Mouse (Mus musculus): Measurements from ENCODE around the gene Nat14. TPM values are rescaled to one million over a fixed set of nuclear protein-coding genes. Genes with fewer than 3 reads are reported as not detected.
"Not testable (repeated sequence)": the region's sequence is repeated elsewhere in the genome, so short reads cannot be mapped to it uniquely, and the experiment has no call there.

The Nat14 gene
- polyA plus RNA-seq (2015; fragmentation: Nextera tagmentation; extraction: Ambion mirVana): 2.5 and 3.7 TPM in 2 replicates

GRCm38 (mm10) chr7:4921824-4922482 lies at the start of gene Nat14:
Nat14 (plus strand) TSS chr7:4922028.
- peak within 1 kb of the TSS; percentile 31 for H3K4me3 ChIP-seq
- H3K9ac ChIP-seq: 0 out of 2 replicates have a peak within 1 kb of the TSS, but pooled peaks have one; percentile 11
- no peak for ATAC-seq (ENCODE audit: insufficient number of reproducible peaks, low FRiP score, low TSS enrichment, low read depth)
- H3K4me1 ChIP-seq: peaks cover 60% of the 10 kb centered on the region
- 29% methylated on average over 8 of the region's 8 CpGs for WGBS
- peak within 1 kb of the TSS; percentile 66 for H3K4me2 ChIP-seq
- H3K36me3 ChIP-seq: peaks cover 37% of the 10 kb centered on the region
- H3K27ac ChIP-seq: peak within 1 kb of the TSS; percentile 91
- no peaks in the 10 kb centered on the region for H3K9me3 ChIP-seq
- H3K27me3 ChIP-seq: no peaks in the 10 kb centered on the region

- WGBS: under 1% methylated on average over 22 of the region's 22 CpGs
- H3K27ac ChIP-seq: 0 out of 2 replicates have a peak within 1 kb of the TSS, but pooled peaks have one; percentile 47
- H3K36me3 ChIP-seq: no peaks in the 10 kb centered on the region
- no peaks in the 10 kb centered on the region for H3K27me3 ChIP-seq
- no peaks in the 10 kb centered on the region for H3K9me3 ChIP-seq
- peak within 1 kb of the TSS; percentile 55 for H3K9ac ChIP-seq
- peaks cover 15% of the 10 kb centered on the region for H3K4me1 ChIP-seq
- ATAC-seq (ENCODE audit: insufficient number of reproducible peaks, low FRiP score, low TSS enrichment, low read depth): peak; percentile 99
- peak within 1 kb of the TSS; percentile 60 for H3K4me3 ChIP-seq
- H3K4me2 ChIP-seq: peak within 1 kb of the TSS; percentile 84
These were observed 45.0 kb upstream of the Nat14 start, which contains the start of gene Isoc2a for GRCm38 (mm10) chr7:4876753-4877221. Isoc2a (plus strand) TSS chr7:4877153.

DNA sequence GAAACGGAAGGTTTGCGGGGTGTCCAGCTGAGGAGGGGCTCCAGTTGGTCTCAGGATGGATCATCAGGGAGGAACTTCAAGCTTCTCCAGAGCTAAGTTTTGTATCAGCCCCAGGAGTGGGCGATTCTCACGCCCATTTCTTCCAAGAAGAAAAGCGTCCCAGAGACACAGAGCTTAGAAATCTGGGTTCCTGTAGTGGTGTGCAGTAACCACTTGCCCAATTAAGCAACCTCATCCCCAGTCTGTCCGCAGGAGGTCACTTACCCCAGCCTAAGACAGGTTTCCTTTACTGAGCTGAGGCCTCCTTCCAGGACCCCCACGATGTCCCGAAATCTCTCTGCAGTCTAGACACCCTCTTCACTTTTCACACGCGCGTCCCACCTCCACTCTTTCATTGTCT lies 44.6 kb upstream of the Nat14 start:
- Histone ChIP-seq H3K27ac (0 out of 2 replicates have a peak overlapping the region, but pooled peaks have one; percentile 47), H3K36me3 (no peaks in the 10 kb centered on the region), H3K4me1 (peaks cover 15% of the 10 kb centered on the region), H3K9ac (peak overlapping the region; percentile 55), H3K9me3 (no peaks in the 10 kb centered on the region), H3K27me3 (no peaks in the 10 kb centered on the region), H3K4me2 (peak overlapping the region; percentile 84), H3K4me3 (peak overlapping the region; percentile 60)
- 6% methylated on average over 11 of the region's 11 CpGs for WGBS
- ATAC-seq (ENCODE audit: insufficient number of reproducible peaks, low FRiP score, low TSS enrichment, low read depth): no peak

DNA sequence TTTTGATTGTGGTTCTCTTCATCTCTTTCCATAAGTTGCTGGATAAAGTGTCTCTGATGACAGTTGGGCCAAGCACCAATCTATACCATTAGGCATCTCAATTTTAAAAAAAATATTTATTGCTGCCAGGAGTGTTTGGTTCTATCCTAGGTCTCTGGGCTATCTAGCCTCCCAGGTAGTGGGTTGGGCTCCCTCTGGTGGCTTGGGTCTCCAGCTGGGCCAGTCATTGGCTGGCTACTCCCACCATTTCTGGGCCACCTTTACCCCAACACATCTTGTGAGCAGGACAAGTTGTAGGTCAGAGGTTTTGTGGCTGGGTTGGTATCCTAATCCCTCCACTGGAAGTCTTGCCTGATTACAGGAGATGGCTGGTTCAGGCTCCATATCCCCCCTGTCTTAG lies 43.6 kb upstream of the Nat14 start:
- ATAC-seq (ENCODE audit: insufficient number of reproducible peaks, low FRiP score, low TSS enrichment, low read depth): no peak
- Histone ChIP-seq H3K36me3 (no peaks in the 10 kb centered on the region), H3K27ac (no peak overlapping the region), H3K27me3 (no peaks in the 10 kb centered on the region), H3K9me3 (no peaks in the 10 kb centered on the region), H3K4me2 (no peak overlapping the region), H3K4me1 (peaks cover 15% of the 10 kb centered on the region), H3K4me3 (no peak overlapping the region; the same call in 1 of the 2 replicates), H3K9ac (no peak overlapping the region)

DNA sequence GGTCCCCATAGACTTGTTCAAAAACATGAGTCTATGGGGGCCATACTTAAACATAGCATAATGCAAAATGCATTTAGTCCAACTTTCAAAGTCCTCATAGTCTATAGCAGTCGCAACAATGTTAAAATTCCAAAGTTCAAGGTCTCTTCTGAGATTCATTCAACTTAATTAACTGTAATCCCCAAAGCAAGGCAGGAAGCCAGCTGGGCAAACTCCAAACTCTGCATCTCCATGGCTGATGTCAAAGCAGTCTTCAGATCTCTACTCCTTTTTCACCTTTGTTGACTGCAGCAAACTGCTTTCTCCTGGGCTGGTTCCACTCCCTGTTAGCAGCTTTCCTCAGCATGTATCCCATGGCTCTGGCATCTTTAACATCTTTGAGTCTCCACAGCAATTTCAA lies 42.8 kb upstream of the Nat14 start:
- not testable (repeated sequence) for H3K9ac ChIP-seq; H3K9me3 ChIP-seq; H3K4me2 ChIP-seq; H3K4me3 ChIP-seq; H3K36me3 ChIP-seq; H3K27ac ChIP-seq; ATAC-seq (ENCODE audit: insufficient number of reproducible peaks, low FRiP score, low TSS enrichment, low read depth); H3K27me3 ChIP-seq
- WGBS: 88% methylated on average over 1 of the region's 1 CpGs
- H3K4me1 ChIP-seq: peaks cover 15% of the 10 kb centered on the region

GRCm38 (mm10) chr7:4886680-4887079 lies 35.1 kb upstream of the Nat14 start:
- peak overlapping the region; percentile 17; the same call in 1 of the 2 replicates for H3K27ac ChIP-seq
- H3K4me2 ChIP-seq: no peak overlapping the region
- H3K4me1 ChIP-seq: peaks cover 6% of the 10 kb centered on the region; the same call in 1 of the 2 replicates
- H3K9ac ChIP-seq: no peak overlapping the region
- WGBS: 42% methylated on average over 4 of the region's 4 CpGs
- H3K36me3 ChIP-seq: no peaks in the 10 kb centered on the region
- ATAC-seq (ENCODE audit: insufficient number of reproducible peaks, low FRiP score, low TSS enrichment, low read depth): no peak
- H3K4me3 ChIP-seq: no peak overlapping the region
- no peaks in the 10 kb centered on the region for H3K9me3 ChIP-seq
- no peaks in the 10 kb centered on the region for H3K27me3 ChIP-seq

GRCm38 (mm10) chr7:4895186-4895585 lies 26.6 kb upstream of the Nat14 start:
- no peak overlapping the region for H3K4me2 ChIP-seq
- ATAC-seq (ENCODE audit: insufficient number of reproducible peaks, low FRiP score, low TSS enrichment, low read depth): no peak
- no peak overlapping the region for H3K4me3 ChIP-seq
- no peak overlapping the region for H3K9ac ChIP-seq
- peaks cover 13% of the 10 kb centered on the region for H3K4me1 ChIP-seq
- 55% methylated on average over 11 of the region's 11 CpGs for WGBS
- peaks cover 13% of the 10 kb centered on the region; the same call in 1 of the 2 replicates for H3K27me3 ChIP-seq
- no peaks in the 10 kb centered on the region; the same call in 1 of the 2 replicates for H3K36me3 ChIP-seq
- no peaks in the 10 kb centered on the region for H3K9me3 ChIP-seq
- H3K27ac ChIP-seq: no peak overlapping the region

DNA sequence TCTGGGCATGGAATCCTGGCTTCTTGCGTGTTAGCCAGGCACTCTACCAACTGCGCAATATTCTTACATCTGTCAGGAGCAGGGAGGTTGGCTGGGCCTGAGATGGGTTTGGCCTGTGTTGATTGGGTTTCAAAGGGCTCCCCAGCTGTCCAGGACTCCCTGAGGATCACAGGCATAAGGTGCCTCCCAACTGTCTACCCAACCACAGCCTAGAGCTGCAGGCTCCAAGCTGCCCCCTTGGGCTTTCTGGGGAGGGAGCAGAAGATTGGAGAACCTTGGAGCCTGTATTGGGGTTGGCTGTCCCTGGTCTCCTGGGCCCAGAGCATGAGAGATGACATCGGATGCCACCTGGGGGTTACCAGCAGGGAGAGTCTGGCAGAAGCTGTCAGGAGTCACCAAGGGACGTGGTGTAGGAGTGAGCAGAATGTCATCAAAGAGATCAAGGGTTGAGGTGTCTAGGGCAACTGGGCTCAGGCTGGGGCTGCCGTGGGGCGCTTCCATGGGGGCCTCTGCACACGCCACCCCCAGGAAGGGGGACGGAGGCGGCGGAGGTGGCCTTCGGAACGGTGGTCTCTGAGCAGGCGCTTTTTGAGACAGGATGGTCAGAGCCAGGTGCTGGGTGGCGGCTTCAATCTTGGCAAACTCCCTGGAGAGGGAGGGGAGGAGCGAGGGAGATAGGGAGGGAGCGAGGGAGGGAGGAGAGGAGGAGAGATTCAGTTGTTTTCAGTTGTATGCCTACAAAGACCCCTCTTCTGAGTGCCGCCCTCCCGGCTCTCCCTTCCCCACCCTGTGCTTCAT lies 22.8 kb upstream of the Nat14 start:
- H3K27ac ChIP-seq: no peak overlapping the region
- peak overlapping the region; percentile 26 for H3K4me3 ChIP-seq
- H3K4me1 ChIP-seq: peaks cover 17% of the 10 kb centered on the region
- ATAC-seq (ENCODE audit: insufficient number of reproducible peaks, low FRiP score, low TSS enrichment, low read depth): no peak
- no peaks in the 10 kb centered on the region for H3K9me3 ChIP-seq
- peak overlapping the region; percentile 40 for H3K4me2 ChIP-seq
- H3K9ac ChIP-seq: no peak overlapping the region
- 16% methylated on average over 18 of the region's 18 CpGs for WGBS
- H3K36me3 ChIP-seq: no peaks in the 10 kb centered on the region; the same call in 1 of the 2 replicates
- peaks cover 21% of the 10 kb centered on the region; the same call in 1 of the 2 replicates for H3K27me3 ChIP-seq

DNA sequence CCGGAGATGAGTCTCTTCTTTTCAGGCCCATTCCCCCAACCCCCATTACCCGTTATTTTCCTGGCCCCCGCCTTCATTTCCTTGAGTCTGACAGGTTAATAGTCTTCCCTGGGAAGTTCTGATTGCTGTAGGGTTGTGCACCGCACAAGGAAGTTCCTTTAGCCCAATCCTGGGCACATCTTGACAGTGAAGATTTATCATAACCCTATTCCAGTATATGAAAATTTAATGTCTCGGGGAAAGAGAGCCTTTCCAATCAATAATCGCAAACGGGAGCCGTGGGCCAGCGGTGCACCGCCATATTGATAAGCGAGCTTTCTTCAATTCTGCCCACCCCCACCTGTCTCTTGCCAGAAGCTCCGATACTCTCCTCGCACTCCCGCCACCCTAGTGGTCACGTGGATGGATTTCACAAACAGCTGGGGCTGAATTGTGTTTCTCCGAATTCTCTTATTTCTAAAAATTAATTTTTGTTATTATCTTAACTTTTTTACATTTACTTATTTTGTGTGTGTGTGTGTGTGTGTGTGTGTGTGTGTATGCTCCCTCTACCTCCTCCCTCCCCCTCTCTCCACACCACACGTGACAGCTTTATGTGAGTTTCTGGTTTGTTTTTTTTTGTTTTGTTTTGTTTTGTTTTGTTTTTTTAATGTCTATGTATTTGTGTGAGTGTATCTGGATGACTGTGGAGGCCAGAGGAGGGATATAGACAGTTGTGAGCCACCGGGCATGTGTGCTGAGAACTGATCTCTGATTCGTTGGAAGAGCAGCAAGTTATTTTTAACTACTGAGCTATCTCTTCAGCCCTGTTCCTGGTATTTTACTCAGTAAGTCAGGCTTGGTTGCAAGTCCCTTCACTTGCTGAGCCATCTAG lies 21.9 kb upstream of the Nat14 start:
- WGBS: 5% methylated on average over 19 of the region's 19 CpGs
- no peak for ATAC-seq (ENCODE audit: insufficient number of reproducible peaks, low FRiP score, low TSS enrichment, low read depth)

GRCm38 (mm10) chr7:4900523-4900851 lies 21.3 kb upstream of the Nat14 start:
- no peak for ATAC-seq (ENCODE audit: insufficient number of reproducible peaks, low FRiP score, low TSS enrichment, low read depth)
- H3K36me3 ChIP-seq: no peaks in the 10 kb centered on the region
- H3K27ac ChIP-seq: no peak overlapping the region
- peaks cover 17% of the 10 kb centered on the region for H3K4me1 ChIP-seq
- no peaks in the 10 kb centered on the region for H3K9me3 ChIP-seq
- no peak overlapping the region for H3K9ac ChIP-seq
- peaks cover 21% of the 10 kb centered on the region; the same call in 1 of the 2 replicates for H3K27me3 ChIP-seq
- peak overlapping the region; percentile 26 for H3K4me3 ChIP-seq
- peak overlapping the region; percentile 40; the same call in 1 of the 2 replicates for H3K4me2 ChIP-seq
- WGBS: 17% methylated on average over 11 of the region's 11 CpGs

More for the DNA sequence above, 21.9 kb upstream of the Nat14 start:
- Histone ChIP-seq H3K4me2 (peak overlapping the region; percentile 40), H3K9ac (no peak overlapping the region), H3K36me3 (no peaks in the 10 kb centered on the region), H3K27me3 (peaks cover 21% of the 10 kb centered on the region; the same call in 1 of the 2 replicates), H3K4me1 (peaks cover 17% of the 10 kb centered on the region), H3K27ac (no peak overlapping the region), H3K4me3 (peak overlapping the region; percentile 26), H3K9me3 (no peaks in the 10 kb centered on the region)

GRCm38 (mm10) chr7:4901171-4901570 lies 20.7 kb upstream of the Nat14 start:
- Histone ChIP-seq H3K27ac (no peak overlapping the region), H3K4me3 (no peak overlapping the region), H3K4me1 (peaks cover 17% of the 10 kb centered on the region), H3K4me2 (no peak overlapping the region), H3K36me3 (no peaks in the 10 kb centered on the region), H3K27me3 (peaks cover 21% of the 10 kb centered on the region; the same call in 1 of the 2 replicates), H3K9ac (no peak overlapping the region), H3K9me3 (no peaks in the 10 kb centered on the region)
- no peak for ATAC-seq (ENCODE audit: insufficient number of reproducible peaks, low FRiP score, low TSS enrichment, low read depth)
- WGBS: 52% methylated on average over 8 of the region's 8 CpGs
